Mouse (Mus musculus): ENCODE measurements at regions not wholly inside any gene's neighbourhood (a gene's known extent, or its start where the extent isn't known, plus 50 kb on each side); places are given as distances from the start of the nearest gene placed in this dataset.

- TF ChIP-seq POLR2A (IDR thresholded peaks at IDR 0.05; ENCODE audit: insufficient read depth, low read depth, low read length): no peak
- no peak for TF ChIP-seq CTCF (IDR thresholded peaks at IDR 0.05; ENCODE audit: insufficient read depth, low read depth, low read length)
Measured at GRCm38 (mm10) chrX:77432846-77433810, 77.7 kb upstream of the Tbl1x start.
